Mouse (Mus musculus) naive thymus-derived CD4-positive, alpha-beta T cell, adult 2 months (primary cell): ENCODE results near the gene Lgals4.
A peak's percentile ranks its signal among the peaks of the same experiment; 100 is the strongest.

ENCODE experiments used
- DNase-seq: peaks from one replicate; pipeline ENCODE4 v3.0.0-alpha.2; 2011; ENCODE audit warnings: low read depth

Gene Lgals4

GRCm38 (mm10) chr7:28808221-28808941 is 25.3 kb upstream of the Lgals4 start, which contains the start of gene Hnrnpl:
Gene Hnrnpl (plus strand): TSS chr7:28808541.
- peak; percentile 84 for DNase-seq

GRCm38 (mm10) chr7:28808957-28809393 is 24.7 kb upstream of the Lgals4 start:
- peak; percentile 97 for DNase-seq

GRCm38 (mm10) chr7:28809401-28810089 is 24.1 kb upstream of the Lgals4 start:
- no peak for DNase-seq

GRCm38 (mm10) chr7:28810107-28811066 is 23.3 kb upstream of the Lgals4 start:
- DNase-seq, result peak; percentile 99

- peak; percentile 94 for DNase-seq
These were observed 22.4 kb upstream of the Lgals4 start for GRCm38 (mm10) chr7:28811228-28811627.

GRCm38 (mm10) chr7:28811640-28812275 is 21.9 kb upstream of the Lgals4 start:
- no peak for DNase-seq

GRCm38 (mm10) chr7:28812436-28812835 is 21.2 kb upstream of the Lgals4 start:
- peak; percentile 30 for DNase-seq

- DNase-seq, result peak; percentile 65
These were observed 20.7 kb upstream of the Lgals4 start for GRCm38 (mm10) chr7:28812949-28813348.

GRCm38 (mm10) chr7:28814306-28815034 is 19.2 kb upstream of the Lgals4 start:
- no peak for DNase-seq

GRCm38 (mm10) chr7:28815230-28815629 is 18.4 kb upstream of the Lgals4 start:
- no peak for DNase-seq

GRCm38 (mm10) chr7:28816201-28816600 is 17.5 kb upstream of the Lgals4 start:
- DNase-seq, result peak; percentile 35

GRCm38 (mm10) chr7:28816920-28817319 is 16.7 kb upstream of the Lgals4 start:
- DNase-seq, result no peak

- no peak for DNase-seq
These were observed 16.1 kb upstream of the Lgals4 start for GRCm38 (mm10) chr7:28817524-28817923.

GRCm38 (mm10) chr7:28817957-28818356 is 15.7 kb upstream of the Lgals4 start:
- peak; percentile 12 for DNase-seq

- no peak for DNase-seq
These were observed 15.2 kb upstream of the Lgals4 start for GRCm38 (mm10) chr7:28818436-28818835.

GRCm38 (mm10) chr7:28818861-28819452 is 14.7 kb upstream of the Lgals4 start:
- peak; percentile 22 for DNase-seq

- DNase-seq, result no peak
These were observed 14.1 kb upstream of the Lgals4 start for GRCm38 (mm10) chr7:28819571-28819970.

GRCm38 (mm10) chr7:28820358-28821260 is 13.0 kb upstream of the Lgals4 start:
- no peak for DNase-seq

- peak; percentile 35 for DNase-seq
These were observed 12.3 kb upstream of the Lgals4 start for GRCm38 (mm10) chr7:28821261-28821831.
